Mouse (Mus musculus) lung, postnatal 4 days (tissue): ENCODE data around the gene Csf2rb.
"Not testable (repeated sequence)": the region's sequence is repeated elsewhere in the genome, so short reads cannot be mapped to it uniquely, and the experiment has no call there.

Experiments used
- DNase-seq, 2 experiments: peaks; one replicate each; pipeline ENCODE4 v3.0.0; 2021

Gene Csf2rb

GRCm38 (mm10) chr15:78327753-78328341, 2.3 kb downstream of the Csf2rb start:
- DNase-seq: not testable (repeated sequence)

- DNase-seq: no peak
Observed at GRCm38 (mm10) chr15:78328520-78329097, 3.1 kb downstream of the Csf2rb start.

GRCm38 (mm10) chr15:78329972-78330371, 4.4 kb downstream of the Csf2rb start:
- not testable (repeated sequence) for DNase-seq

GRCm38 (mm10) chr15:78330706-78331105, 5.2 kb downstream of the Csf2rb start:
- no peak for DNase-seq

- DNase-seq: peak in 1 of 2 experiments; percentile 20
Observed at GRCm38 (mm10) chr15:78331523-78332340, 6.2 kb downstream of the Csf2rb start.

- no peak for DNase-seq
Observed at GRCm38 (mm10) chr15:78332981-78333380, 7.4 kb downstream of the Csf2rb start.

- no peak for DNase-seq
Observed at GRCm38 (mm10) chr15:78334380-78334779, 8.8 kb downstream of the Csf2rb start.

- DNase-seq: peak; percentile 65 to 71
Observed at GRCm38 (mm10) chr15:78339627-78340423, 14.3 kb downstream of the Csf2rb start.

- not testable (repeated sequence) for DNase-seq
Observed at GRCm38 (mm10) chr15:78340919-78341318, 15.4 kb downstream of the Csf2rb start.

- no peak for DNase-seq
Observed at GRCm38 (mm10) chr15:78343683-78344082, 18.1 kb downstream of the Csf2rb start.

GRCm38 (mm10) chr15:78344567-78344966, 19.0 kb downstream of the Csf2rb start:
- no peak for DNase-seq

GRCm38 (mm10) chr15:78351586-78352165, 26.1 kb downstream of the Csf2rb start:
- DNase-seq: peak in 1 of 2 experiments; percentile 17

- peak in 1 of 2 experiments; percentile 68 for DNase-seq
Observed at GRCm38 (mm10) chr15:78354958-78355357, 29.4 kb downstream of the Csf2rb start.

GRCm38 (mm10) chr15:78355548-78355947, 30.0 kb downstream of the Csf2rb start:
- peak in 1 of 2 experiments; percentile 23 for DNase-seq

GRCm38 (mm10) chr15:78365916-78366315, 40.4 kb downstream of the Csf2rb start:
- DNase-seq: no peak

- no peak for DNase-seq
Observed at GRCm38 (mm10) chr15:78366875-78367274, 41.3 kb downstream of the Csf2rb start.

GRCm38 (mm10) chr15:78367811-78368210, 42.3 kb downstream of the Csf2rb start:
- no peak for DNase-seq

GRCm38 (mm10) chr15:78368926-78369346, 43.4 kb downstream of the Csf2rb start:
- DNase-seq: peak; percentile 68 to 71

- no peak for DNase-seq
Observed at GRCm38 (mm10) chr15:78369641-78370040, 44.1 kb downstream of the Csf2rb start.

GRCm38 (mm10) chr15:78372796-78373195, 47.2 kb downstream of the Csf2rb start:
- peak; percentile 44 to 70 for DNase-seq

GRCm38 (mm10) chr15:78374204-78374603, 48.7 kb downstream of the Csf2rb start:
- DNase-seq: peak in 1 of 2 experiments; percentile 48

GRCm38 (mm10) chr15:78377859-78378258, 52.3 kb downstream of the Csf2rb start:
- DNase-seq: no peak
